In the genomic region with DNA sequence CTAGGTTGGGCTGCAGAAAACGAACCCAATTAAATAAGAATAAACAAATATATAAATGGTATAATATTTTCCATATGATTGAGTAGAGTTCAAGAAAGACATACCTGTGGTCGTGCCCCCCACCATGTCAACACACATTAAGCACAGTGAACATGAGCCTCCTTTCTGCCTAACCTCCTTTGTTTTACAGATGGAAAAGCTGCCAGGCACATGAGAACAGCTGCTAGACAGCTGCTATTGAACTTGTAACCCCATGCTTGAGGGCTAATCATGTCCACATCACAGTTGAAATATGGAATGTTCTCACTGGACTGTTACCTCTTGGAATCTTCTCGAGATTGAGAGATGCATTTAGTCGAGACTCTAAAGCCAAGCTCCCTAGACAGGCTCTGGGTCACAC, we compare ENCODE assay signal across 22 mouse cellular contexts.
A peak's percentile ranks its signal among the peaks of the same experiment; 100 is the strongest.
DNase-seq lines count a peak whose midpoint lies in the region; ATAC-seq and TF ChIP-seq lines count a peak whose summit lies in the region.
"Had no signal": no experiment of that assay in that cellular context is flagged by ENCODE, and none has a peak within 500 bp of the region (broad histone marks: within the 10 kb centered on the region; RNA-seq: fewer than 3 reads in every experiment).

No protein-coding gene starts in this region.

- H3K4me2 ChIP-seq in limb, embryonic 11.5 days (ENCODE audit: low read depth, severe bottlenecking): no peak overlapping the region
- no peak overlapping the region for H3K4me2 ChIP-seq in limb, embryonic 14.5 days (replicated peaks; ENCODE audit: low read depth, low read length, severe bottlenecking)
- H3K4me2 ChIP-seq: embryonic facial prominence, embryonic 13.5 days; forebrain, embryonic 13.5 days; forebrain, embryonic 15.5 days had no signal

- intact Hi-C loops in heart, postnatal 10 days (cut with DNase I): no loop called here

- no peaks in the 10 kb centered on the region for H3K4me1 ChIP-seq in limb, embryonic 11.5 days (ENCODE audit: control insufficient read depth, insufficient read depth, low read length)
- no peaks in the 10 kb centered on the region for H3K4me1 ChIP-seq in limb, embryonic 10.5 days
- H3K4me1 ChIP-seq in limb, embryonic 14.5 days (ENCODE audit: control insufficient read depth, insufficient read depth, low read length): no peaks in the 10 kb centered on the region
- H3K4me1 ChIP-seq: forebrain, embryonic 13.5 days; forebrain, embryonic 15.5 days had no signal

- TF ChIP-seq POLR2A in limb, embryonic 14.5 days (IDR thresholded peaks at IDR 0.05; ENCODE audit: borderline replicate concordance, extremely low read depth, insufficient read depth, insufficient read length): no peak

- H3K4me3 ChIP-seq in limb, embryonic 11.5 days (ENCODE audit: low read depth, low read length): no peak overlapping the region
- H3K4me3 ChIP-seq in limb, embryonic 10.5 days: no peak overlapping the region
- no peak overlapping the region for H3K4me3 ChIP-seq in limb, embryonic 14.5 days (replicated peaks; ENCODE audit: low read length)
- H3K4me3 ChIP-seq: embryonic facial prominence, embryonic 13.5 days; forebrain, embryonic 13.5 days; forebrain, embryonic 15.5 days had no signal

- H3K36me3 ChIP-seq in limb, embryonic 11.5 days (ENCODE audit: control insufficient read depth, insufficient read depth, low read length): no peaks in the 10 kb centered on the region
- H3K36me3 ChIP-seq in limb, embryonic 10.5 days: no peaks in the 10 kb centered on the region
- H3K36me3 ChIP-seq in limb, embryonic 14.5 days (ENCODE audit: control insufficient read depth, insufficient read depth, low read length): no peaks in the 10 kb centered on the region
- H3K36me3 ChIP-seq: embryonic facial prominence, embryonic 13.5 days; forebrain, embryonic 15.5 days had no signal

- DNase-seq in limb, embryonic 11.5 days (ENCODE audit: low spot score): no peak
- no peak for DNase-seq in limb, embryonic 10.5 days (ENCODE audit: low spot score)
- peak; percentile 11 for DNase-seq in lung, postnatal 10 days
- DNase-seq in lung, postnatal 14 days: no peak
- peak; percentile 25 for DNase-seq in forelimb bud, embryonic 11.5 days (ENCODE audit: low read depth, low spot score)
- peak; percentile 32 for DNase-seq in limb, embryonic 14.5 days (ENCODE audit: low spot score)
- DNase-seq in heart, postnatal 10 days: no peak
- DNase-seq in spleen, postnatal 14 days (ENCODE audit: low spot score in 2 of 2): no peak
- DNase-seq: adrenal gland, adult 2 months; adrenal gland, postnatal 10 days; adrenal gland, postnatal 25 days; cerebellum, adult 11 months; cerebellum, adult 18-20 months; cerebellum, adult 8-10 months; cerebellum, adult 9-11 months; cerebellum, postnatal 14 days; cerebellum, postnatal 36 days; embryo, embryonic 11 days; forebrain, postnatal 0 days had no signal

- no peak overlapping the region for H3K9ac ChIP-seq in limb, embryonic 11.5 days (ENCODE audit: low read length)
- no peak overlapping the region for H3K9ac ChIP-seq in limb, embryonic 14.5 days (ENCODE audit: low read depth, low read length, severe bottlenecking)
- H3K9ac ChIP-seq: embryonic facial prominence, embryonic 13.5 days; forebrain, embryonic 13.5 days; forebrain, embryonic 15.5 days; forebrain, postnatal 0 days had no signal

- 70% methylated on average over 4 of the region's 4 CpGs for WGBS in limb, embryonic 11.5 days
- WGBS in limb, embryonic 10.5 days: 79% methylated on average over 4 of the region's 4 CpGs
- 49% methylated on average over 4 of the region's 4 CpGs for WGBS in limb, embryonic 14.5 days

- no peak overlapping the region for H3K27ac ChIP-seq in limb, embryonic 11.5 days (replicated peaks; ENCODE audit: low read depth, low read length)
- H3K27ac ChIP-seq in limb, embryonic 10.5 days: no peak overlapping the region
- no peak overlapping the region for H3K27ac ChIP-seq in limb, embryonic 14.5 days (replicated peaks; ENCODE audit: low read depth, low read length)
- H3K27ac ChIP-seq: embryonic facial prominence, embryonic 13.5 days; forebrain, embryonic 13.5 days; forebrain, embryonic 15.5 days had no signal

- peak; percentile 67; the same call in 1 of the 2 replicates for ATAC-seq in limb, embryonic 11.5 days (ENCODE audit: insufficient number of reproducible peaks, low FRiP score, low TSS enrichment, low read depth)
- ATAC-seq in limb, embryonic 14.5 days (ENCODE audit: low FRiP score, low read depth): peak; percentile 72
- ATAC-seq: forebrain, embryonic 13.5 days; forebrain, embryonic 15.5 days; forebrain, postnatal 0 days had no signal

- no peaks in the 10 kb centered on the region for H3K27me3 ChIP-seq in limb, embryonic 11.5 days (ENCODE audit: control insufficient read depth, insufficient read depth, low read length)
- no peaks in the 10 kb centered on the region for H3K27me3 ChIP-seq in limb, embryonic 10.5 days (ENCODE audit: low read depth, poor library complexity, severe bottlenecking)
- no peaks in the 10 kb centered on the region for H3K27me3 ChIP-seq in limb, embryonic 14.5 days (ENCODE audit: control insufficient read depth, insufficient read depth, low read length)
- H3K27me3 ChIP-seq: embryonic facial prominence, embryonic 13.5 days; forebrain, embryonic 13.5 days; forebrain, embryonic 15.5 days had no signal

- H3K9me3 ChIP-seq in limb, embryonic 11.5 days (ENCODE audit: control insufficient read depth, low read length): no peaks in the 10 kb centered on the region
- no peaks in the 10 kb centered on the region for H3K9me3 ChIP-seq in limb, embryonic 10.5 days (replicated peaks)
- no peaks in the 10 kb centered on the region for H3K9me3 ChIP-seq in limb, embryonic 14.5 days (ENCODE audit: control insufficient read depth, low read length)
- H3K9me3 ChIP-seq: embryonic facial prominence, embryonic 13.5 days; forebrain, embryonic 13.5 days; forebrain, embryonic 15.5 days had no signal

Comparison
In these comparisons a context has a peak if more than half of its experiments do, and no peak if none do; other contexts are left out.
1. DNase-seq: peak in lung, postnatal 10 days (single experiment), forelimb bud, embryonic 11.5 days (single experiment) and limb, embryonic 14.5 days (single experiment); none in limb, embryonic 11.5 days (single experiment), limb, embryonic 10.5 days (single experiment), lung, postnatal 14 days (single experiment), heart, postnatal 10 days (0 of 2) and spleen, postnatal 14 days (0 of 2).